1 mouse cellular context compared by ENCODE assay signal in genomic region chr16:96179156-96179555, GRCm38 (mm10).
TF ChIP-seq lines count a peak whose summit lies in the region.

No protein-coding gene starts in this region.

TF ChIP-seq in MEL, 35 proteins besides CTCF, POLR2A, EP300 and RAD21 (continued from another document):
- no peak for TF ChIP-seq ETS1 (IDR thresholded peaks at IDR 0.05; ENCODE audit: low read depth, low read length)
- TF ChIP-seq KAT2A (conservative IDR thresholded peaks at IDR 0.05; ENCODE audit: low read depth, low read length): no peak
- TF ChIP-seq BHLHE40 (IDR thresholded peaks at IDR 0.05; ENCODE audit: borderline replicate concordance, low read depth, low read length): no peak
- TF ChIP-seq GABPA (IDR thresholded peaks at IDR 0.05; ENCODE audit: low read depth, low read length): no peak
- TF ChIP-seq MAFK (IDR thresholded peaks at IDR 0.05; ENCODE audit: borderline replicate concordance, low read depth, low read length): no peak
- TF ChIP-seq MYC (IDR thresholded peaks at IDR 0.05; ENCODE audit: low read depth, low read length): no peak
- TF ChIP-seq ELF1 (IDR thresholded peaks at IDR 0.05; ENCODE audit: low read depth, low read length): no peak
- no peak for TF ChIP-seq POLR2AphosphoS5 (IDR thresholded peaks at IDR 0.05; ENCODE audit: borderline replicate concordance, low read depth, low read length)
- no peak for TF ChIP-seq HCFC1 (IDR thresholded peaks at IDR 0.05; ENCODE audit: low read depth, low read length)
- TF ChIP-seq ZC3H11A (IDR thresholded peaks at IDR 0.05; ENCODE audit: low read depth, low read length): no peak
- TF ChIP-seq NRF1 (IDR thresholded peaks at IDR 0.05; ENCODE audit: insufficient read depth, low read depth, low read length, poor library complexity, severe bottlenecking): no peak
